Comparison of ENCODE assay signal across 19 mouse cellular contexts in the genomic region with DNA sequence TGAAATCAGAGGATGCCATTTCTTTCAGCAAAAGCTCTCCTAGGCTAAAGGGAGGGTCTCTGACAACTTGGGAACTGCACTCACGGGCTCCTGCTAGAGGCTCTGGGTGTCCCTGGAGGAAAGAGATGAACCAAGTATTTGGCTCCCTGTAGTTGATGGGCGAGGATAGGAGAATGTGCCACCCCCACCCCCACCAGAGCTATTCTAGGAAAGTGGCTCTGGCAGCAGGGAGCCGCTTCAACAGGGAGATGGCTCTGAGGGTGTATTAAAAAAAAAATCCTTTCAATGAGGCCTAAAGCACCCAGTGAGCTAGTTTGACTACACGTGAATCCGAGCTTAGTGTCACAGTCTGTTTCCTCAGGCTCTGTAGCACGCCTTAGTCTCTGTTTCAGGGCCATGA. TPM values are rescaled to one million over a fixed set of nuclear protein-coding genes. Genes with fewer than 3 reads are reported as not detected.
A peak's percentile ranks its signal among the peaks of the same experiment; 100 is the strongest.
DNase-seq lines count a peak whose midpoint lies in the region; ATAC-seq and TF ChIP-seq lines count a peak whose summit lies in the region.
"Had no signal": no experiment of that assay in that cellular context is flagged by ENCODE, and none has a peak within 500 bp of the region (broad histone marks: within the 10 kb centered on the region; RNA-seq: fewer than 3 reads in every experiment).

No protein-coding gene starts in this region.

- H3K4me1 ChIP-seq in forebrain, postnatal 0 days (ENCODE audit: insufficient read depth), result no peaks in the 10 kb centered on the region
- H3K4me1 ChIP-seq in forebrain, embryonic 12.5 days, result no peaks in the 10 kb centered on the region
- peaks cover 98% of the 10 kb centered on the region for H3K4me1 ChIP-seq in liver, embryonic 13.5 days (replicated peaks)
- H3K4me1 ChIP-seq in liver, embryonic 11.5 days (replicated peaks; ENCODE audit: control insufficient read depth, insufficient read depth, low read length), result peaks cover 26% of the 10 kb centered on the region
- peaks cover 62 to 81% of the 10 kb centered on the region in 2 experiments for H3K4me1 ChIP-seq in liver, embryonic 14.5 days (replicated peaks; ENCODE audit: control insufficient read depth in 2 of 2, insufficient read depth in 2 of 2, low read length in 1 of 2)
- H3K4me1 ChIP-seq: kidney, embryonic 15.5 days had no signal

- no peak overlapping the region for H3K9ac ChIP-seq in forebrain, postnatal 0 days
- no peak overlapping the region for H3K9ac ChIP-seq in forebrain, embryonic 12.5 days
- peak overlapping the region; percentile 53 for H3K9ac ChIP-seq in liver, embryonic 13.5 days
- H3K9ac ChIP-seq in liver, embryonic 11.5 days (ENCODE audit: low read depth, low read length), result no peak overlapping the region
- H3K9ac ChIP-seq in liver, embryonic 14.5 days (replicated peaks), result no peak overlapping the region
- H3K9ac ChIP-seq: kidney, embryonic 15.5 days had no signal

- peak; percentile 3 for DNase-seq in forebrain, postnatal 0 days
- no peak for DNase-seq in liver, embryonic 13.5 days
- DNase-seq in liver, embryonic 11.5 days (ENCODE audit: low spot score), result no peak
- no peak for DNase-seq in liver, embryonic 14.5 days (ENCODE audit: low read depth in 3 of 3, low spot score in 3 of 3)
- DNase-seq in telencephalon, adult 2 months (ENCODE audit: low read depth, low spot score), result peak; percentile 88
- no peak for DNase-seq in cerebellum, postnatal 14 days
- no peak for DNase-seq in yolk sac, embryonic 10.5 days (ENCODE audit: low spot score)
- DNase-seq: cerebellum, adult 8-10 months; embryo, embryonic 11 days; heart, postnatal 4 days; lung, adult 18-20 months; thymus, postnatal 36 days had no signal

- H3K27me3 ChIP-seq in forebrain, postnatal 0 days (ENCODE audit: insufficient read depth, low read length), result no peaks in the 10 kb centered on the region
- no peaks in the 10 kb centered on the region; the same call in 1 of the 2 replicates for H3K27me3 ChIP-seq in forebrain, embryonic 12.5 days
- no peaks in the 10 kb centered on the region for H3K27me3 ChIP-seq in liver, embryonic 13.5 days
- no peaks in the 10 kb centered on the region for H3K27me3 ChIP-seq in liver, embryonic 11.5 days (replicated peaks; ENCODE audit: control insufficient read depth, insufficient read depth, low read length)
- H3K27me3 ChIP-seq in liver, embryonic 14.5 days (ENCODE audit: control insufficient read depth, insufficient read depth, low read length), result no peaks in the 10 kb centered on the region
- H3K27me3 ChIP-seq: CH12.LX; kidney, embryonic 15.5 days; Patski had no signal

- H3K27ac ChIP-seq in forebrain, postnatal 0 days (ENCODE audit: low read depth, low read length), result no peak overlapping the region
- no peak overlapping the region for H3K27ac ChIP-seq in forebrain, embryonic 12.5 days
- peak overlapping the region; percentile 90 for H3K27ac ChIP-seq in liver, embryonic 13.5 days
- H3K27ac ChIP-seq in liver, embryonic 11.5 days (ENCODE audit: low read depth, low read length), result no peak overlapping the region
- peak overlapping the region; percentile 1; the same call in 1 of the 2 replicates for H3K27ac ChIP-seq in liver, embryonic 14.5 days
- H3K27ac ChIP-seq: kidney, embryonic 15.5 days had no signal

- 62% methylated on average over 6 of the region's 6 CpGs for WGBS in forebrain, postnatal 0 days
- 69% methylated on average over 6 of the region's 6 CpGs for WGBS in forebrain, embryonic 12.5 days
- WGBS in liver, embryonic 13.5 days (ENCODE audit: insufficient replicate concordance), result 76% methylated on average over 6 of the region's 6 CpGs
- 76% methylated on average over 6 of the region's 6 CpGs for WGBS in liver, embryonic 11.5 days
- 82% methylated on average over 6 of the region's 6 CpGs for WGBS in liver, embryonic 14.5 days (ENCODE audit: insufficient replicate concordance)

- no peak for ATAC-seq in forebrain, postnatal 0 days
- no peak for ATAC-seq in forebrain, embryonic 12.5 days (ENCODE audit: low FRiP score)
- no peak for ATAC-seq in liver, embryonic 13.5 days (ENCODE audit: low read depth)
- ATAC-seq in liver, embryonic 11.5 days (replicated peaks; ENCODE audit: low FRiP score), result no peak
- no peak for ATAC-seq in liver, embryonic 14.5 days (ENCODE audit: insufficient read depth)
- ATAC-seq: forebrain, embryonic 16.5 days; inflammation-experienced regulatory T-cells, adult 6 months; midbrain, embryonic 16.5 days; Patski had no signal

- TF ChIP-seq CTCF in forebrain, postnatal 0 days (IDR thresholded peaks at IDR 0.05; ENCODE audit: low read depth), result no peak
- no peak for TF ChIP-seq CTCF in liver, embryonic 14.5 days (IDR thresholded peaks at IDR 0.05; ENCODE audit: low read depth)

- H3K4me3 ChIP-seq in forebrain, postnatal 0 days (ENCODE audit: low read depth, low read length), result no peak overlapping the region
- no peak overlapping the region for H3K4me3 ChIP-seq in forebrain, embryonic 12.5 days (replicated peaks)
- no peak overlapping the region for H3K4me3 ChIP-seq in liver, embryonic 13.5 days (replicated peaks)
- no peak overlapping the region for H3K4me3 ChIP-seq in liver, embryonic 11.5 days (ENCODE audit: low read depth, low read length)
- H3K4me3 ChIP-seq in liver, embryonic 14.5 days (ENCODE audit: insufficient read depth in 1 of 2, low read depth in 2 of 2, low read length in 2 of 2), result no peak overlapping the region
- H3K4me3 ChIP-seq: kidney, embryonic 15.5 days had no signal

- TF ChIP-seq EP300 in liver, embryonic 14.5 days (IDR thresholded peaks at IDR 0.05; ENCODE audit: low read depth), result no peak

- no peaks in the 10 kb centered on the region for H3K9me3 ChIP-seq in forebrain, postnatal 0 days (ENCODE audit: low read length)
- H3K9me3 ChIP-seq in forebrain, embryonic 12.5 days, result no peaks in the 10 kb centered on the region
- no peaks in the 10 kb centered on the region for H3K9me3 ChIP-seq in liver, embryonic 13.5 days (replicated peaks)
- no peaks in the 10 kb centered on the region for H3K9me3 ChIP-seq in liver, embryonic 11.5 days (ENCODE audit: control insufficient read depth, low read length)
- H3K9me3 ChIP-seq in liver, embryonic 14.5 days (ENCODE audit: control insufficient read depth, low read length), result no peaks in the 10 kb centered on the region
- H3K9me3 ChIP-seq: kidney, embryonic 15.5 days had no signal

- H3K36me3 ChIP-seq in forebrain, postnatal 0 days (ENCODE audit: insufficient read depth), result no peaks in the 10 kb centered on the region
- no peaks in the 10 kb centered on the region for H3K36me3 ChIP-seq in forebrain, embryonic 12.5 days (replicated peaks)
- no peaks in the 10 kb centered on the region for H3K36me3 ChIP-seq in liver, embryonic 13.5 days
- H3K36me3 ChIP-seq in liver, embryonic 11.5 days (ENCODE audit: control insufficient read depth, insufficient read depth, low read length), result no peaks in the 10 kb centered on the region
- no peaks in the 10 kb centered on the region for H3K36me3 ChIP-seq in liver, embryonic 14.5 days (replicated peaks; ENCODE audit: control insufficient read depth, insufficient read depth, low read depth)
- H3K36me3 ChIP-seq: kidney, embryonic 15.5 days had no signal

- H3K4me2 ChIP-seq in forebrain, postnatal 0 days (ENCODE audit: low read depth), result no peak overlapping the region
- H3K4me2 ChIP-seq in forebrain, embryonic 12.5 days, result no peak overlapping the region
- H3K4me2 ChIP-seq in liver, embryonic 13.5 days, result no peak overlapping the region
- no peak overlapping the region for H3K4me2 ChIP-seq in liver, embryonic 11.5 days
- no peak overlapping the region for H3K4me2 ChIP-seq in liver, embryonic 14.5 days (ENCODE audit: low read depth)
- H3K4me2 ChIP-seq: kidney, embryonic 15.5 days had no signal

RNA-seq across cellular contexts. Expression of gene Usp7, which starts 29.1 kb away (rescaled TPM):
- total RNA-seq in forebrain, postnatal 0 days (2014; rRNA removed), result 119 and 200 TPM in 2 replicates
- 14.5 and 18.9 TPM in 2 replicates for polyA plus RNA-seq in forebrain, postnatal 0 days (2015; fragmentation: Nextera tagmentation; extraction: Ambion mirVana)
- polyA plus RNA-seq in forebrain, embryonic 12.5 days (2016; fragmentation: Nextera tagmentation; extraction: Ambion mirVana), result 40.3 and 41.8 TPM in 2 replicates
- 26.5 and 26.8 TPM in 2 replicates for polyA plus RNA-seq in liver, embryonic 13.5 days (2015; fragmentation: Nextera tagmentation; extraction: Ambion mirVana)
- polyA plus RNA-seq in liver, embryonic 11.5 days (2014; fragmentation: Nextera tagmentation; extraction: Ambion mirVana), result 34.6 and 43.3 TPM in 2 replicates
- 37.6 and 57.5 TPM in 2 replicates for polyA plus RNA-seq in liver, embryonic 14.5 days (2012; rRNA removed)
- polyA plus RNA-seq in liver, embryonic 14.5 days (2014; fragmentation: Nextera tagmentation; extraction: Ambion mirVana), result 35.5 and 41.9 TPM in 2 replicates

Comparison
In these comparisons a context has a peak if more than half of its experiments do, and no peak if none do; other contexts are left out.
1. H3K27ac ChIP-seq: peak in liver, embryonic 13.5 days (single experiment) and liver, embryonic 14.5 days (single experiment); none in forebrain, postnatal 0 days (single experiment), forebrain, embryonic 12.5 days (single experiment) and liver, embryonic 11.5 days (single experiment).
2. DNase-seq: peak in forebrain, postnatal 0 days (single experiment) and telencephalon, adult 2 months (single experiment); none in liver, embryonic 13.5 days (single experiment), liver, embryonic 11.5 days (single experiment), liver, embryonic 14.5 days (0 of 3), cerebellum, postnatal 14 days (0 of 2) and yolk sac, embryonic 10.5 days (single experiment).